Comparison of ENCODE assay signal across 8 mouse cellular contexts in genomic region chr2:154702637-154703315, GRCm38 (mm10). TPM values are rescaled to one million over a fixed set of nuclear protein-coding genes. Genes with fewer than 3 reads are reported as not detected.
A peak's percentile ranks its signal among the peaks of the same experiment; 100 is the strongest.
DNase-seq lines count a peak whose midpoint lies in the region; ATAC-seq lines count a peak whose summit lies in the region.

No protein-coding gene starts in this region.

- H3K27ac ChIP-seq in heart, embryonic 12.5 days (ENCODE audit: poor library complexity, severe bottlenecking) = no peak overlapping the region
- H3K27ac ChIP-seq in lung, embryonic 16.5 days (ENCODE audit: low read length) = no peak overlapping the region

- 3% methylated on average over 17 of the region's 17 CpGs for WGBS in heart, embryonic 12.5 days
- 4% methylated on average over 17 of the region's 17 CpGs for WGBS in lung, embryonic 16.5 days

- H3K36me3 ChIP-seq in heart, embryonic 12.5 days = peaks cover 13% of the 10 kb centered on the region
- no peaks in the 10 kb centered on the region for H3K36me3 ChIP-seq in lung, embryonic 16.5 days (ENCODE audit: control insufficient read depth, insufficient read depth, low read length)

- H3K4me1 ChIP-seq in heart, embryonic 12.5 days (replicated peaks) = peaks cover 18% of the 10 kb centered on the region
- H3K4me1 ChIP-seq in lung, embryonic 16.5 days (replicated peaks; ENCODE audit: control insufficient read depth, insufficient read depth, low read length) = no peaks in the 10 kb centered on the region

- H3K4me3 ChIP-seq in heart, embryonic 12.5 days = 0 out of 2 replicates have a peak overlapping the region, but pooled peaks have one; percentile 13
- no peak overlapping the region for H3K4me3 ChIP-seq in lung, embryonic 16.5 days (ENCODE audit: low read length)

- H3K4me2 ChIP-seq in heart, embryonic 12.5 days = peak overlapping the region; percentile 56
- peak overlapping the region; percentile 42 for H3K4me2 ChIP-seq in lung, embryonic 16.5 days (ENCODE audit: low read depth, low read length)

- peak overlapping the region; percentile 51; the same call in 1 of the 2 replicates for H3K9ac ChIP-seq in heart, embryonic 12.5 days
- H3K9ac ChIP-seq in lung, embryonic 16.5 days (ENCODE audit: low read length) = 0 out of 2 replicates have a peak overlapping the region, but pooled peaks have one; percentile 24

- H3K9me3 ChIP-seq in heart, embryonic 12.5 days (replicated peaks) = peaks cover 5% of the 10 kb centered on the region; the same call in 1 of the 2 replicates
- no peaks in the 10 kb centered on the region for H3K9me3 ChIP-seq in lung, embryonic 16.5 days (ENCODE audit: control insufficient read depth, low read length)

- DNase-seq in B cell, adult 2 months = peak; percentile 72 to 73
- DNase-seq in adrenal gland, postnatal 10 days = peak; percentile 86
- DNase-seq in embryo, embryonic 9.5 days (ENCODE audit: extremely low spot score) = peak; percentile 80
- DNase-seq in kidney, postnatal 14 days = peak; percentile 68
- peak; percentile 65 for DNase-seq in ovary, postnatal 14 days (ENCODE audit: low spot score)
- DNase-seq in thymus, postnatal 25 days = peak; percentile 58

- peak; percentile 52 for ATAC-seq in heart, embryonic 12.5 days (ENCODE audit: insufficient number of reproducible peaks, low FRiP score)
- ATAC-seq in lung, embryonic 16.5 days (ENCODE audit: low read depth) = peak; percentile 68

- H3K27me3 ChIP-seq in heart, embryonic 12.5 days (replicated peaks) = no peaks in the 10 kb centered on the region
- H3K27me3 ChIP-seq in lung, embryonic 16.5 days (ENCODE audit: control insufficient read depth, insufficient read depth, low read depth, low read length) = no peaks in the 10 kb centered on the region

RNA-seq across cellular contexts. Expression of gene Chmp4b, which starts 51.3 kb away (rescaled TPM):
- total RNA-seq in adrenal gland, postnatal 10 days (2021) = 100 to 1,000 TPM; 174 to 180 TPM
- polyA plus RNA-seq in heart, embryonic 12.5 days (2016; fragmentation: Nextera tagmentation; extraction: Ambion mirVana) = 23.3 and 24.4 TPM in 2 replicates
- 19.3 and 22.6 TPM in 2 replicates for polyA plus RNA-seq in lung, embryonic 16.5 days (2015; fragmentation: Nextera tagmentation; extraction: Ambion mirVana)
